Mouse (Mus musculus) lung, embryonic 14.5 days (tissue): ENCODE results near the gene Slc10a7. TPM values are rescaled to one million over a fixed set of nuclear protein-coding genes. Genes with fewer than 3 reads are reported as not detected.

Experiments
- ATAC-seq: fragments of 200-750 bp; cut with Nextera tagmentation; 2 replicates; pipeline ENCODE4 v1.8.0; 2017; ENCODE audit warnings: mild to moderate bottlenecking, moderate TSS enrichment, moderate library complexity; ENCODE audit not compliant: insufficient read depth
- DNase-seq: peaks from one replicate; pipeline ENCODE4 v3.0.0-alpha.2; 2015
- H3K27ac ChIP-seq: fragments of 300-500 bp; sonication (generic); 2 replicates; pipeline ENCODE4 v1.5.1; 2014; ENCODE audit warnings: low read depth, mild to moderate bottlenecking, moderate library complexity
- H3K27me3 ChIP-seq: fragments of 300-500 bp; sonication (generic); 2 replicates; pipeline ENCODE4 v1.6.1; 2014; ENCODE audit warnings: low read length, control low read depth; ENCODE audit not compliant: insufficient read depth
- H3K36me3 ChIP-seq: fragments of 300-500 bp; sonication (generic); 2 replicates; pipeline ENCODE4 v1.6.1; 2014; ENCODE audit warnings: control low read depth; ENCODE audit not compliant: insufficient read depth
- H3K4me1 ChIP-seq: fragments of 300-500 bp; sonication (generic); 2 replicates; pipeline ENCODE4 v1.6.1; 2014; ENCODE audit warnings: antibody characterized with exemption, control low read depth; ENCODE audit not compliant: insufficient read depth
- H3K4me2 ChIP-seq: fragments of 300-500 bp; sonication (generic); 2 replicates; pipeline ENCODE4 v1.6.1; 2014; ENCODE audit warnings: mild to moderate bottlenecking
- H3K4me3 ChIP-seq: fragments of 300-500 bp; sonication (generic); 2 replicates; pipeline ENCODE4 v1.5.1; 2014; ENCODE audit warnings: low read depth, low read length
- H3K9ac ChIP-seq: fragments of 300-500 bp; sonication (generic); 2 replicates; pipeline ENCODE4 v1.6.1; 2014
- H3K9me3 ChIP-seq: fragments of 300-500 bp; sonication (generic); 2 replicates; pipeline ENCODE4 v1.6.1; 2016; ENCODE audit warnings: low read depth, low read length, control low read depth
- CTCF ChIP-seq: IDR thresholded peaks from 2 replicates; pipeline ENCODE4 v1.5.1; 2016; ENCODE audit warnings: antibody characterized with exemption, low read depth
- WGBS: fragments of 180-500 bp; shearing (Covaris S2); extraction: QIAGEN DNeasy Blood & Tissue Kit; methylation state at CpG from one replicate; pipeline ENCODE4 v1.1.7; 2014; 5-methylcytosine and 5-hydroxymethylcytosine counted together
- polyA plus RNA-seq: library from polyadenylated mRNA; unstranded; fragments of >200 nt; fragmentation: Nextera tagmentation; extraction: Ambion mirVana; gene quantifications from 2 replicates; pipeline ENCODE4 v1.2.1, GENCODE M21; 2014

Slc10a7 gene
- polyA plus RNA-seq, 1 experiment from 2014 or later = 12.1 TPM

DNA sequence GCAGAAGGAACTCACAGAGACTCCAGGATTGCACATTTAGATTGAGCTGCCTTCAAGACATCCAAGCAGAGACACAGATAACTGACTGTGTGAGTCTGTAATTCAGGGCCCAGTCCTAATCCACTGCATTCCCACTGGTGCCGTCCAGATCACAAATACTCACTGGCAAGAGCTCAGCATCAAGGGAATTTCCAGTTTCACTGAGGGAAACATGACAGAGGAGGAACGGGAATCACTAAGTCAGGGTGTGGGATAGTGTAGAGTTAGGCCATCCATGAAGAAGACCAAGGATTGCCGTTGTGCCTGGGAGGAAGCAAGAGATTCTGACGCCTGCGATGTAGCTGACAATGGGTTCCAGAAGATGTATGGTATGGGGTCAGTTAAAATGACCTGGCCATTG lies 159.1 kb downstream of the Slc10a7 start:
- DNase-seq (no peak), ATAC-seq (no peak)
- whole genome bisulfite sequencing = 65% methylated on average over 5 of the region's 5 CpGs
- no peaks in the 10 kb centered on the region for H3K36me3 ChIP-seq
- H3K27me3 ChIP-seq = no peaks in the 10 kb centered on the region
- H3K4me2 ChIP-seq = no peak overlapping the region
- no peak for TF ChIP-seq CTCF
- no peaks in the 10 kb centered on the region for H3K9me3 ChIP-seq
- H3K9ac ChIP-seq = no peak overlapping the region
- H3K4me3 ChIP-seq = no peak overlapping the region
- H3K27ac ChIP-seq = no peak overlapping the region
- H3K4me1 ChIP-seq = no peaks in the 10 kb centered on the region

DNA sequence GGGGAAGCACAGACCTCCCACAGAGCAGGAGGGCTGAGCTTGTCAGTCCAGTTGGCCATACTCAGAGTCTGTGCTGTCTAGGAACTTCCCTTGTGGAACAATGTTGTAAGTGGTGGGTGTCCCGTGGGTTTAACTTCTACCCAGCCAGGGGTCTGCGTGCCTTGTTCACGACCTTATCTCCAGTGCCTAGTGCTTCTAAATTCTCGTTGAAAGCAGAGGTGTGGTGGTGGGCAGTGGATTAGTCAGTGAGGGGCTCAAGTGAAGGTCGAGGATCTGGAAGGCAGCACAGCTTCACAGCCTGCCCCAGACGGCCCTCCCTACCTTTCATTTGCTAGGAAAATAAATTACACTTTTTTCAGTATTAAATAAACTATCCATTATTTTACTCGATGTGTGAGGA lies 161.1 kb downstream of the Slc10a7 start:
- H3K4me3 ChIP-seq = no peak overlapping the region
- DNase-seq (no peak), ATAC-seq (no peak)
- H3K27ac ChIP-seq = no peak overlapping the region
- H3K9me3 ChIP-seq = no peaks in the 10 kb centered on the region
- H3K9ac ChIP-seq = no peak overlapping the region
- H3K36me3 ChIP-seq = no peaks in the 10 kb centered on the region
- no peaks in the 10 kb centered on the region for H3K27me3 ChIP-seq
- no peak overlapping the region for H3K4me2 ChIP-seq
- 81% methylated on average over 7 of the region's 7 CpGs for WGBS
- no peaks in the 10 kb centered on the region for H3K4me1 ChIP-seq
- TF ChIP-seq CTCF = no peak

DNA sequence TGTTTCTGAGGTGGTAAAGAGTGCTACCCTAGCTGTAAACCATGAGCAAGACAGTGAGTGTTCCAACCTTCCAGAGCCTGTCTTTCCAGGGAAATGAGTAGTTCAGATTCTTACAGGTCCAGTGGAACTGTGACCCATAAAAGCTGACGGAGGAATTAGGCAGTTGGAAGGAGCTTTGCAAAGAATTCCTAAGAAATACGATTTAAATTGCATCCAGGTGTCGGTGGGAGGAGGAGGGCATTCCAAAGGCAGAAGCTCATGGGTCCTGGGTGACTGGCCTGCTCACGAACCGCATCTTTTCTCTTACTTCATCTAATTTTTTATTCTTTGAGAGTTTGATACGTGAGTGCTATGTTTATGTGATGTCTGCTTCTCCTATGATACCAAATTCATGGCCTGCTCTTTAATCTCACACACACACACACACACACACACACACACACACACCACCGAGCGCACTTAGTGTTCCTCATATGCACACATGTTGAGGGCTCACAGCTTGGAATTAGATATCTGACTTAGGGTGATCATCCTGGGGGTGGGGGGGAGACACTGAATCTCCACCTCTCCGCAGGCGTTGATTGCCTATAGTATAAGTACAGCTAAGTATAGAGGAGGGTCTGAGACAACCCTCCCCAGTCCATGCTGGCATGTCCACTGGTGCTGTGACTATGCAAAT lies 169.5 kb downstream of the Slc10a7 start:
- WGBS = 66% methylated on average over 10 of the region's 10 CpGs
- H3K4me2 ChIP-seq = no peak overlapping the region
- no peak overlapping the region for H3K27ac ChIP-seq
- no peak for TF ChIP-seq CTCF
- no peaks in the 10 kb centered on the region for H3K9me3 ChIP-seq
- H3K27me3 ChIP-seq = no peaks in the 10 kb centered on the region
- H3K9ac ChIP-seq = no peak overlapping the region
- ATAC-seq (no peak), DNase-seq (no peak)
- no peak overlapping the region for H3K4me3 ChIP-seq
- no peaks in the 10 kb centered on the region for H3K36me3 ChIP-seq
- no peaks in the 10 kb centered on the region for H3K4me1 ChIP-seq

DNA sequence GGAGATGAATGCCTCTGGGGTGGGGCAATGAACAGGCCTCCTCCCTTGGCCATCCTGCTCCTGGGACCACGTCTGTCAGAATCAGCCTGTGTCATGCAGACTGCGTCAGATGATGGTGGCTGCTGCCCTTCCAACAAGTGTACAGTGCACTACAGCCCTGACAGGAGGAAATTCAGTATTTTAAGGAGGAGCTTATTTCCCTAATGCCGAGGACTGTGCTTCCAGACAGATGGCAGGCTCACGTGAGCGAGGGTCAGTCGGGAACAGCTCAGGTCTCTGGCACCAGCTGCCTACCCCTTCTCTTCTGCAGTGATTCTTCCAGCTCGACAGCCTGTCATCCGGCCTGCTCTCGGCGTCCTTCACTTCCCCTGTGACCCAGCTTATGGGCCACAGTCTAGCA lies 181.6 kb downstream of the Slc10a7 start:
- WGBS = 63% methylated on average over 10 of the region's 10 CpGs
- H3K9ac ChIP-seq = no peak overlapping the region
- H3K27me3 ChIP-seq = no peaks in the 10 kb centered on the region
- no peak for ATAC-seq
- no peaks in the 10 kb centered on the region for H3K4me1 ChIP-seq
- H3K9me3 ChIP-seq = no peaks in the 10 kb centered on the region
- TF ChIP-seq CTCF = no peak
- H3K4me2 ChIP-seq = no peak overlapping the region
- no peak overlapping the region for H3K4me3 ChIP-seq
- no peaks in the 10 kb centered on the region for H3K36me3 ChIP-seq
- DNase-seq = no peak
- no peak overlapping the region for H3K27ac ChIP-seq

DNA sequence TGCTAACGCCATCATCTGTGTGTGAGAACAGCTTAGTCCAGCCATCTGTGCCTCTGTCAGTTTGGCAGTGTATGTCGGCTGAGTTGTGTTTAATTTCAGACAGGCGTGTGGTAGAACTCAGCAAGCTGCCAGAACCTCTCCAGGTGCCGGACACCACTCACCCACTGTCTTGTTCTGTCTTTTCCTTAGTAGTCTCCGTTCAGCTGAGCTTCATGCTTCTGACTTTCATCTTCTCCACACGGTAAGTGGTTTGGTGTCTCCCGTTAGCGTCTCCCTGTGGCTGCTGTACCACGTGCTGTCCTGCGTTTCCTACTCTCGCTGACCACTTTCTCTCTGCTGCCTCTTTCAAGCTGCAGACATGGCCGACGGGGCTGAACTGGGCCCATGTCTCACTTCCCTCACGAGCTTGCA lies 189.2 kb downstream of the Slc10a7 start:
- Histone ChIP-seq H3K4me2 (no peak overlapping the region), H3K36me3 (peaks cover 11% of the 10 kb centered on the region; the same call in 1 of the 2 replicates)
- WGBS = 90% methylated on average over 14 of the region's 14 CpGs

DNA sequence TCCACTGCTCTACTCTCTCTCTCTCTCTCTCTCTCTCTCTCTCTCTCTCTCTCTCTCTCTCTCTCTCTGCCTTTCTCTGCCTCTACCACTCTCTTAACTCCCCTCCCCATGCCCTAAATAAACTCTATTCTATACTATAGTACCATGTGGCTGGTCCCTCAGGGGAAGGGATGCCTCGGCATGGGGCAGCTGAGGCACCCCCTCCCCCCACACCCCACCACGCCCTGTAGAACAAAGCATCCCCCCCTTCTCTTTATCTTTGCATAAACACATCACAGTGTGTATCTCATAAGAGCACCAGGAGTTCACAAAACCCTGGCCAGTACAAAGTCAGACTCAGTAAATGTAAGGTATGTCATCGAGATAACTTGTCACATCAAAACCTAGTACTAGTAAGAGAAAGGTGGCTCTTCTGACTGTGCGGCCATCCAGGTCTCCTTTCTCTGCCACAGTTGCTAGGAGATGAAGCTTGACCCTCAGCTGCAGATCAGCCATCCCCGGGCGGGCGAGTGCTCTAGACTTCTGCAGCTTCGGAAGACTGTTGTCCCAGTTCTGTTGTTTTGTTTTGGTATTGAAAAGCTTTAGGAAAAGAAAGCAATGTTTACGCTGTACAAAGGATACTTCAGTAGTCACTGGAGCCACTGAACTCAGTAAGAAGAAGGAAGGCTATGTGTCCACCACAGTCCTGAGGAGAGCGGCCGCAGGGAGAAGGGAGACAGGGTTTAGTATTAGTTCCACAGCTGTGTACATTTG lies 194.1 kb downstream of the Slc10a7 start:
- no peaks in the 10 kb centered on the region for H3K9me3 ChIP-seq
- H3K4me2 ChIP-seq = no peak overlapping the region
- DNase-seq = no peak
- no peak for ATAC-seq
- no peak overlapping the region for H3K9ac ChIP-seq
- H3K27me3 ChIP-seq = no peaks in the 10 kb centered on the region
- no peaks in the 10 kb centered on the region for H3K4me1 ChIP-seq
- WGBS = 50% methylated on average over 11 of the region's 11 CpGs
- H3K27ac ChIP-seq = no peak overlapping the region
- no peak overlapping the region for H3K4me3 ChIP-seq
- H3K36me3 ChIP-seq = 0 out of 2 replicates have a peak, but pooled peaks cover 6% of the 10 kb centered on the region
- no peak for TF ChIP-seq CTCF

More for the DNA sequence above, 189.2 kb downstream of the Slc10a7 start:
- TF ChIP-seq CTCF = no peak
- no peak for ATAC-seq
- Histone ChIP-seq H3K9ac (no peak overlapping the region), H3K9me3 (no peaks in the 10 kb centered on the region), H3K27ac (no peak overlapping the region), H3K4me3 (no peak overlapping the region), H3K4me1 (no peaks in the 10 kb centered on the region), H3K27me3 (no peaks in the 10 kb centered on the region)
- no peak for DNase-seq

DNA sequence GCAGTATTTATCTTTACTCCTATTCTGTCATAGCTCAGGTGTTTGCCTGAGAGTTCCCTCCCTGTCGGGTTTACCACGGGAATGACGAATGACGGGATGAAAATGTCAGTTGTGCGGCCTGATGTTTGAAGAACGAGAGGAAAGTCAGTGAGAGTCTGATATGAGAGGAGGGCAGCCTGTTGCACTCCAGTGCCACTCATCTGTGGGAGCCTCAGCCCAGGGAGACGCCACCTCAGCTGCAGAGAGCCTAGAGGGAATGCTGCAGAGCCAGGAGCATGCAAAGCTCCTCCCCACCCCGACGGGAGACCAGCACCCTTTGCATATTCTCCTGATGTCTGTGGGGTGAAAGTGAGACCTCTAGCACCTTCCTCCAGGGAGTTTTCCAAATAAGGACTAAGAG lies 196.8 kb downstream of the Slc10a7 start:
- no peak overlapping the region for H3K9ac ChIP-seq
- no peaks in the 10 kb centered on the region for H3K9me3 ChIP-seq
- ATAC-seq = peak; percentile 52; the same call in 1 of the 2 replicates
- no peak overlapping the region for H3K4me3 ChIP-seq
- no peaks in the 10 kb centered on the region for H3K27me3 ChIP-seq
- DNase-seq = no peak
- H3K4me1 ChIP-seq = no peaks in the 10 kb centered on the region
- 17% methylated on average over 9 of the region's 9 CpGs for WGBS
- H3K36me3 ChIP-seq = no peaks in the 10 kb centered on the region
- no peak overlapping the region for H3K4me2 ChIP-seq
- no peak for TF ChIP-seq CTCF
- no peak overlapping the region for H3K27ac ChIP-seq
